Comparison of ENCODE assay signal across 30 mouse cellular contexts in genomic region chr3:10974429-10974828, GRCm38 (mm10).
"Had no signal": no experiment of that assay in that cellular context is flagged by ENCODE, and none has a peak within 500 bp of the region (broad histone marks: within the 10 kb centered on the region; RNA-seq: fewer than 3 reads in every experiment).

No protein-coding gene starts in this region.

- DNase-seq: left cerebral cortex, postnatal 4 days; liver; liver, embryonic 13.5 days; liver, postnatal 0 days; lung, adult 18-20 months; lung, adult 2 months; lung, embryonic 14.5 days; lung, postnatal 10 days; lung, postnatal 14 days; lung, postnatal 36 days; lung, postnatal 4 days; midbrain, embryonic 14.5 days had no signal

- H3K4me2 ChIP-seq: limb, embryonic 12.5 days; limb, embryonic 13.5 days; limb, embryonic 15.5 days; liver, embryonic 11.5 days; liver, embryonic 12.5 days; liver, embryonic 13.5 days; liver, embryonic 15.5 days; lung, embryonic 14.5 days; midbrain, embryonic 12.5 days; midbrain, embryonic 15.5 days; neural tube, embryonic 12.5 days had no signal

- H3K4me3 ChIP-seq: left cerebral cortex, adult 2 months; limb, embryonic 10.5 days; limb, embryonic 12.5 days; limb, embryonic 13.5 days; limb, embryonic 15.5 days; liver, embryonic 12.5 days; liver, embryonic 13.5 days; liver, embryonic 15.5 days; megakaryocyte, embryonic 14.5 days; midbrain, embryonic 10.5 days; midbrain, embryonic 12.5 days; midbrain, embryonic 15.5 days; myocyte; neural tube, embryonic 12.5 days had no signal

- H3K36me3 ChIP-seq: limb, embryonic 10.5 days; limb, embryonic 12.5 days; limb, embryonic 13.5 days; limb, embryonic 15.5 days; liver, embryonic 12.5 days; liver, embryonic 13.5 days; liver, embryonic 15.5 days; midbrain, embryonic 10.5 days; midbrain, embryonic 12.5 days; midbrain, embryonic 15.5 days; neural tube, embryonic 12.5 days had no signal

- H3K4me1 ChIP-seq: limb, embryonic 10.5 days; limb, embryonic 12.5 days; limb, embryonic 13.5 days; limb, embryonic 15.5 days; liver, embryonic 12.5 days; liver, embryonic 13.5 days; liver, embryonic 15.5 days; megakaryocyte, embryonic 14.5 days; midbrain, embryonic 10.5 days; midbrain, embryonic 12.5 days; midbrain, embryonic 15.5 days; neural tube, embryonic 12.5 days had no signal

- H3K9ac ChIP-seq: limb, embryonic 12.5 days; limb, embryonic 13.5 days; limb, embryonic 15.5 days; liver, embryonic 12.5 days; liver, embryonic 13.5 days; liver, embryonic 14.5 days; liver, embryonic 15.5 days; liver, postnatal 0 days; lung, embryonic 14.5 days; midbrain, embryonic 12.5 days; midbrain, embryonic 15.5 days; neural tube, embryonic 12.5 days had no signal

- H3K27ac ChIP-seq: left cerebral cortex, adult 2 months; limb, embryonic 10.5 days; limb, embryonic 12.5 days; limb, embryonic 13.5 days; limb, embryonic 15.5 days; liver, embryonic 12.5 days; liver, embryonic 13.5 days; liver, embryonic 14.5 days; liver, embryonic 15.5 days; macrophage; midbrain, embryonic 10.5 days; midbrain, embryonic 12.5 days; midbrain, embryonic 15.5 days; neural tube, embryonic 12.5 days had no signal

- H3K9me3 ChIP-seq: limb, embryonic 10.5 days; limb, embryonic 12.5 days; limb, embryonic 13.5 days; limb, embryonic 15.5 days; liver, embryonic 12.5 days; liver, embryonic 13.5 days; liver, embryonic 15.5 days; midbrain, embryonic 10.5 days; midbrain, embryonic 12.5 days; midbrain, embryonic 15.5 days; neural tube, embryonic 12.5 days had no signal

- ATAC-seq: liver, embryonic 12.5 days; liver, postnatal 0 days; lung, postnatal 0 days; midbrain, embryonic 15.5 days; midbrain, embryonic 16.5 days had no signal

- H3K27me3 ChIP-seq: limb, embryonic 12.5 days; limb, embryonic 13.5 days; limb, embryonic 15.5 days; liver, embryonic 12.5 days; liver, embryonic 13.5 days; liver, embryonic 15.5 days; megakaryocyte, embryonic 14.5 days; midbrain, embryonic 12.5 days; midbrain, embryonic 15.5 days; neural tube, embryonic 12.5 days had no signal
